Mouse (Mus musculus) myocyte (in vitro differentiated cells): ENCODE measurements around the gene Msh5. TPM values are rescaled to one million over a fixed set of nuclear protein-coding genes. Genes with fewer than 3 reads are reported as not detected.
A peak's percentile ranks its signal among the peaks of the same experiment; 100 is the strongest.
"Not testable (repeated sequence)": the region's sequence is repeated elsewhere in the genome, so short reads cannot be mapped to it uniquely, and the experiment has no call there.

Experiments
- H3K27me3 ChIP-seq: one replicate; pipeline ENCODE4 v1.6.1; 2011; ENCODE audit not compliant: control insufficient read depth, insufficient read depth, insufficient read length
- H3K36me3 ChIP-seq: one replicate; pipeline ENCODE4 v1.6.1; 2011; ENCODE audit not compliant: control insufficient read depth, insufficient read depth
- H3K4me2 ChIP-seq: one replicate; pipeline ENCODE4 v1.6.1; 2011; ENCODE audit warnings: low read depth, control low read depth
- H3K4me3 ChIP-seq: one replicate; pipeline ENCODE4 v1.5.1; 2011; ENCODE audit warnings: mild to moderate bottlenecking, control low read depth, moderate library complexity
- H3K79me2 ChIP-seq: one replicate; pipeline ENCODE4 v1.6.1; 2011; ENCODE audit not compliant: control insufficient read depth, insufficient read depth
- H3ac ChIP-seq: one replicate; pipeline ENCODE4 v1.6.1; 2011; ENCODE audit not compliant: control insufficient read depth, insufficient read length
- CEBPB ChIP-seq: IDR thresholded peaks from 2 replicates; pipeline ENCODE4 v1.6.1; 2011; ENCODE audit warnings: mild to moderate bottlenecking, moderate library complexity; ENCODE audit not compliant: poor library complexity, insufficient read depth, severe bottlenecking
- E2F4 ChIP-seq: IDR thresholded peaks from one replicate; pipeline ENCODE4 v1.6.1; 2011; ENCODE audit warnings: mild to moderate bottlenecking, control low read depth, moderate library complexity; ENCODE audit not compliant: insufficient read depth
- MAX ChIP-seq: IDR thresholded peaks from one replicate; pipeline ENCODE4 v1.6.1; 2011; ENCODE audit warnings: low read depth, mild to moderate bottlenecking, control low read depth
- MYOD1 ChIP-seq, 3 experiments: IDR thresholded peaks; one replicate each; pipeline ENCODE4 v1.6.1; 2011; ENCODE audit warnings: control low read depth in 2 of 3, low read depth in 2 of 3, mild to moderate bottlenecking in 2 of 3, moderate library complexity in 1 of 3; ENCODE audit not compliant: insufficient read length in 2 of 3, control insufficient read depth in 1 of 3
- MYOG ChIP-seq, 3 experiments: IDR thresholded peaks; one replicate each; pipeline ENCODE4 v1.6.1; 2011; ENCODE audit warnings: control low read depth in 2 of 3, low read depth in 2 of 3, mild to moderate bottlenecking in 2 of 3; ENCODE audit not compliant: insufficient read length in 2 of 3, control insufficient read depth in 1 of 3, insufficient read depth in 1 of 3
- POLR2A ChIP-seq: IDR thresholded peaks from one replicate; pipeline ENCODE4 v1.6.1; 2011; ENCODE audit warnings: low read depth, mild to moderate bottlenecking, control low read depth, moderate library complexity; ENCODE audit not compliant: insufficient read length
- POLR2AphosphoS2 ChIP-seq: IDR thresholded peaks from one replicate; pipeline ENCODE4 v1.6.1; 2011; ENCODE audit warnings: low read depth, control low read depth; ENCODE audit not compliant: insufficient read length
- REST ChIP-seq: IDR thresholded peaks from one replicate; pipeline ENCODE4 v1.6.1; 2011; ENCODE audit warnings: mild to moderate bottlenecking, control low read depth, moderate library complexity; ENCODE audit not compliant: insufficient read depth, insufficient read length
- SRF ChIP-seq: IDR thresholded peaks from one replicate; pipeline ENCODE4 v1.6.1; 2011; ENCODE audit warnings: low read depth; ENCODE audit not compliant: control insufficient read depth, insufficient read length
- TCF12 ChIP-seq: IDR thresholded peaks from one replicate; pipeline ENCODE4 v1.6.1; 2011; ENCODE audit warnings: mild to moderate bottlenecking, control low read depth; ENCODE audit not compliant: poor library complexity, insufficient read depth, severe bottlenecking
- TCF3 ChIP-seq: IDR thresholded peaks from one replicate; pipeline ENCODE4 v1.6.1; 2011; ENCODE audit warnings: low read depth, control low read depth; ENCODE audit not compliant: insufficient read length
- USF1 ChIP-seq: IDR thresholded peaks from one replicate; pipeline ENCODE4 v1.6.1; 2011; ENCODE audit warnings: low read depth, mild to moderate bottlenecking, control low read depth, moderate library complexity
- polyA plus RNA-seq: library from polyadenylated mRNA; unstranded; fragments of >200 nt; fragmentation: generic; extraction: Trizol; gene quantifications from one replicate; pipeline ENCODE4 v1.2.1, GENCODE M21; 2012; ENCODE audit warnings: missing spikeins

The Msh5 gene
- polyA plus RNA-seq, 1 experiment = 2.1 TPM

DNA sequence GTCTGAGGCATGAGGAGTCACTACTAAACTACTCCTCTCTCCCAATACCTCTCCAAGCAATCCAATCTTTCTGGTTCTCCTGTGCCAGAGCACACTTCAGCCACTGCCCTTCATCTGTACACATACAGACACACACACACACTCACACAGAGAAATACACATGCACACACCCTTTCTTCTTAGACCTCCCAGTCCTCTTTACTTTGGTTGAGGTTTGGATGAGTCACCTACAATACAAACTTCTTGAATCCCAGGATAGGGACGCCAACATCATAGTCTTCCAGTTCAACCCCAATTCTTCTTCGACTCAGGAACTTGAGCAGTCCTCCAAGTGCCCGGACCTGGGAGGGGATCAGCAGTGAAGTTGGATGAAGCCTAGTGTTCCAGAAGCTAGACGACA is 2.8 kb downstream of the Msh5 start:
- TF ChIP-seq MYOG (IDR thresholded peaks at IDR 0.05; ENCODE audit: control insufficient read depth in 1 of 3, insufficient read depth in 1 of 3, insufficient read length in 2 of 3, low read depth in 2 of 3) = no peak
- TF ChIP-seq MAX = no peak
- no peak for TF ChIP-seq TCF12
- no peak for TF ChIP-seq CEBPB
- no peak for TF ChIP-seq REST
- TF ChIP-seq SRF = no peak
- peak overlapping the region; percentile 65 for H3K4me2 ChIP-seq
- H3K79me2 ChIP-seq = no peaks in the 10 kb centered on the region
- H3K4me3 ChIP-seq = no peak overlapping the region
- H3ac ChIP-seq = no peak overlapping the region
- no peaks in the 10 kb centered on the region for H3K27me3 ChIP-seq
- H3K36me3 ChIP-seq = no peaks in the 10 kb centered on the region

DNA sequence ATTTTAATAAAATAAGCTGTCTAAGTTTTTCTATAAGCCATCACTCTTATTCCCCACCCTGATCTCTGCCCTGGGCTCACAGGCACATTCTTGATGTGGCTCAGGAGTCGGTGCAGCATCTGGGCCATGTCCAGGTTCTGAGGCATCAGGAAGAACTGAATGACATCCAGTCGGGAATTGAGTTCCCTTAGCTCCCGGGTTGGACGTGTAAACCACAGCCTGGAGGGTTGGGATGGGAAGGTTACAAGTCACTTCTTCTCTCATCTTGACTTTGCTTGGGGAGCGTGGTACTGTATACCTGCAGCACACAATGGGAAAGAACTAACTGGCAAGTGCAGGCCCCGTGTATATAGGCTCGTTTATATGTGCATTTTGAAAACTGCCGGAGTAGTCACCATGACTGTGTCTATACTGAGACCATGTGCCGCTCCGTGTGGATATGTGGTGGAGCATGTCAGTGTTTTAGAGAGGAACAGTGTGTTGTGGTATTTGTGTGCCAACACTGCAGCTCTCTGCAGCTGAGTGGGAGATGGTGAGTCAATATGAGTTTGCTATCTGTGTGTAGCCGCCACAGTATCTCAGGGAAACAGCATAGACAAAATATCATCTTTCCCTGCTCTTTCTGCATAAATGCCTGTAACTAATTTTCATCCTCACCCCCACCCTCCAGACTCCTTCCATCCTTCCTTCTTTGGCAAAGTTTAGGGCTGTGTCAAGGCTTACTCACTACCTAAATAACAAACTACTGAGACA is 7.2 kb downstream of the Msh5 start:
- no peak overlapping the region for H3ac ChIP-seq
- peak overlapping the region; percentile 61 for H3K4me2 ChIP-seq
- no peak overlapping the region for H3K4me3 ChIP-seq
- H3K27me3 ChIP-seq = no peaks in the 10 kb centered on the region
- H3K79me2 ChIP-seq = no peaks in the 10 kb centered on the region
- TF ChIP-seq CEBPB (no peak), POLR2A (no peak), USF1 (no peak), REST (no peak), TCF3 (no peak), POLR2AphosphoS2 (no peak), SRF (no peak), MYOD1 (IDR thresholded peaks at IDR 0.05; ENCODE audit: control insufficient read depth in 1 of 3, insufficient read length in 2 of 3, low read depth in 2 of 3) (no peak), E2F4 (no peak), MAX (no peak), MYOG (IDR thresholded peaks at IDR 0.05; ENCODE audit: control insufficient read depth in 1 of 3, insufficient read depth in 1 of 3, insufficient read length in 2 of 3, low read depth in 2 of 3) (no peak), TCF12 (no peak)
- no peaks in the 10 kb centered on the region for H3K36me3 ChIP-seq

DNA sequence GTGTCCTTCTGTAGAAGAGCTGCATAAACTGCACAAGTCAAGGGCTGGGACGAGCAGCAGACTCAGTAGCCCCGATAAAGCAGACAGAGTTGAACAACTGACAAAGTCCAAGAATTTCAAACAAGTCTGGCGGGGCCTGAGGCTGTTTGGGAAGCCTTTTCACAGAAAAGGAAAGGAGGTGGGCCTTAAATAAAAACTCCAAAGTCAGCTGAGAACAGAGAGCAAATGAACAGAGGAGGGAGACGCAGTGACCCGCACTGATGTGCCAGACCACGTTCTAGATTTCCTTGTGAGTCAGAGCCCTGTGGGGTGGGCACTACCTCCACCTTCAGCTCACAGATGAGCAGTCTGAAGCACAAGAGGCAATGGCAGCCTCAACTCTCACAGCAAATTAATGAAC is 11.6 kb downstream of the Msh5 start:
- TF ChIP-seq REST (no peak), POLR2AphosphoS2 (no peak), MYOG (IDR thresholded peaks at IDR 0.05; ENCODE audit: control insufficient read depth in 1 of 3, insufficient read depth in 1 of 3, insufficient read length in 2 of 3, low read depth in 2 of 3) (no peak), SRF (no peak), POLR2A (no peak), E2F4 (no peak), MAX (no peak), TCF12 (no peak), CEBPB (no peak), USF1 (no peak), TCF3 (no peak), MYOD1 (IDR thresholded peaks at IDR 0.05; ENCODE audit: control insufficient read depth in 1 of 3, insufficient read length in 2 of 3, low read depth in 2 of 3) (no peak)
- H3K4me2 ChIP-seq = no peak overlapping the region
- no peaks in the 10 kb centered on the region for H3K27me3 ChIP-seq
- H3ac ChIP-seq = no peak overlapping the region
- H3K79me2 ChIP-seq = no peaks in the 10 kb centered on the region
- H3K4me3 ChIP-seq = no peak overlapping the region
- no peaks in the 10 kb centered on the region for H3K36me3 ChIP-seq

DNA sequence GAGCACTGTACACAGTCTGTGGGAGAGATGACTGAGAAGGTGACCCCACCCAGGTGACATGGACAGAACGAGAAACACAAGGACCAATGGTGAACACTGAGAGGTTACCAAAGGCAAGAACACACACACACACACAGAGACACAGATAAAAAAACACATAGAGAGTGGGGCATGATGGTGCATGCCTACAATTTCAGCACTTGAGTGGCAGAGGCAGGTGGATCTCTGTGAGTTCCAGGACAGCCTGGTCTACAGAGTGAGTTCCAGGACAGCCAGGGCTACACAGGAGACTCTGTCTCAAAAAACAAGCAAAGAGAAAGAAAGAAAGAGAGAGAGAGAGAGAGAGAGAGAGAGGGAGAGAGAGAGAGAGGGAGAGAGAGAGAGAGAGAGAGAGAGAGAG is 12.8 kb downstream of the Msh5 start:
- H3K36me3 ChIP-seq, H3ac ChIP-seq, H3K79me2 ChIP-seq, H3K4me3 ChIP-seq, H3K27me3 ChIP-seq, H3K4me2 ChIP-seq: not testable (repeated sequence)
- peak in 2 of 3 experiments; percentile 35 to 58 for TF ChIP-seq MYOD1 (IDR thresholded peaks at IDR 0.05; ENCODE audit: control insufficient read depth in 1 of 3, insufficient read length in 2 of 3, low read depth in 2 of 3)

DNA sequence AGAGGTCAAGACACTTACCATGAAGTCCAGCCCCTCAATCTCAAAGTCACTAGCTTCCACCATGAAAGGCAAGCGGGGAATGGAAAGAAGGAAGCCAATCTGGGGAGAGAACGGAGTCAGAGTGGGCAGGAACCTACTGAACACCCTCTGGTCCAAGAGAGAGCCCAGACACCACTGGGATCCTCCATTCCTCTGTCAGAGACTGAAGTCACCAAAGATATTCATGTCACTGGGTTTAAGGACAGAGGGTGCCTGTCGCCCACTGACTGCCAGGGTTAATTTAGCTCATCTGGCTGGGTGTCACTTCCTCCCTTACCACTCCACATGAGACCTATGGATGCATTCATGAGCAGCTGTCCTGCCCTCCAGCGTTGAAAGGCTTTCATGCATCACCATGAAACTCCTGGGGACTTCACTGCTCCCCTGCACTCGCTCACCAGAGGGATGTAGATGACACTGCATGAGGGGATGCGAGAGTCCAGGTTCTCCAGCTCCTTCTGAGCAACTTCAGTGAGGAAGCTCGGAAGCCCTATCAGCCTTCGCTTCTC is 14.1 kb downstream of the Msh5 start:
- H3K4me2 ChIP-seq = no peak overlapping the region
- no peaks in the 10 kb centered on the region for H3K27me3 ChIP-seq
- no peak for TF ChIP-seq E2F4
- no peak for TF ChIP-seq MYOG (IDR thresholded peaks at IDR 0.05; ENCODE audit: control insufficient read depth in 1 of 3, insufficient read depth in 1 of 3, insufficient read length in 2 of 3, low read depth in 2 of 3)
- no peak for TF ChIP-seq MAX
- TF ChIP-seq TCF12 = no peak
- TF ChIP-seq SRF = no peak
- TF ChIP-seq REST = no peak
- TF ChIP-seq POLR2AphosphoS2 = no peak
- no peak for TF ChIP-seq POLR2A
- TF ChIP-seq MYOD1 (IDR thresholded peaks at IDR 0.05; ENCODE audit: control insufficient read depth in 1 of 3, insufficient read length in 2 of 3, low read depth in 2 of 3) = no peak
- H3K4me3 ChIP-seq = no peak overlapping the region
- no peaks in the 10 kb centered on the region for H3K36me3 ChIP-seq
- H3K79me2 ChIP-seq = no peaks in the 10 kb centered on the region
- no peak overlapping the region for H3ac ChIP-seq
